Mouse (Mus musculus) kidney, embryonic 16.5 days (tissue): ENCODE data around the gene Rbm26. TPM values are rescaled to one million over a fixed set of nuclear protein-coding genes. Genes with fewer than 3 reads are reported as not detected.

Source experiments
- ATAC-seq: fragments of 200-750 bp; cut with Nextera tagmentation; 2 replicates; pipeline ENCODE4 v1.8.0; 2017; ENCODE audit warnings: moderate TSS enrichment; ENCODE audit not compliant: low FRiP score, low TSS enrichment
- H3K27ac ChIP-seq: fragments of 300-500 bp; sonication (generic); 2 replicates; pipeline ENCODE4 v1.5.1; 2014; ENCODE audit warnings: low read length
- H3K27me3 ChIP-seq: fragments of 300-500 bp; sonication (generic); 2 replicates; pipeline ENCODE4 v1.6.1; 2014; ENCODE audit warnings: low read length, control low read depth, mixed read lengths; ENCODE audit not compliant: insufficient read depth
- H3K36me3 ChIP-seq: fragments of 300-500 bp; sonication (generic); 2 replicates; pipeline ENCODE4 v1.6.1; 2014; ENCODE audit warnings: low read length, control low read depth, mixed read lengths; ENCODE audit not compliant: insufficient read depth
- H3K4me1 ChIP-seq: fragments of 300-500 bp; sonication (generic); 2 replicates; pipeline ENCODE4 v1.6.1; 2014; ENCODE audit warnings: low read length, control low read depth, mixed read lengths; ENCODE audit not compliant: insufficient read depth
- H3K4me2 ChIP-seq: fragments of 300-500 bp; sonication (generic); replicated peaks from 2 replicates; pipeline ENCODE4 v1.6.1; 2014; ENCODE audit warnings: low read depth, low read length
- H3K4me3 ChIP-seq: fragments of 300-500 bp; sonication (generic); 2 replicates; pipeline ENCODE4 v1.5.1; 2014; ENCODE audit warnings: mild to moderate bottlenecking, low read length
- H3K9ac ChIP-seq: fragments of 300-500 bp; sonication (generic); replicated peaks from 2 replicates; pipeline ENCODE4 v1.6.1; 2014; ENCODE audit warnings: low read length
- H3K9me3 ChIP-seq: fragments of 300-500 bp; sonication (generic); 2 replicates; pipeline ENCODE4 v1.6.1; 2016; ENCODE audit warnings: low read length, control low read depth
- WGBS: fragments of 180-500 bp; shearing (Covaris S2); extraction: QIAGEN DNeasy Blood & Tissue Kit; methylation state at CpG from one replicate; pipeline ENCODE4 v1.1.7; 2014; 5-methylcytosine and 5-hydroxymethylcytosine counted together
- polyA plus RNA-seq: library from polyadenylated mRNA; unstranded; fragments of >200 nt; fragmentation: Nextera tagmentation; extraction: Ambion mirVana; gene quantifications from 2 replicates; pipeline ENCODE4 v1.2.1, GENCODE M21; 2015

The Rbm26 gene
- 25.5 and 28.9 TPM in 2 replicates for polyA plus RNA-seq

- Histone ChIP-seq H3K27ac (peak within 1 kb of the TSS; percentile 97), H3K4me1 (peaks cover 17% of the 10 kb centered on the region), H3K9ac (peak within 1 kb of the TSS; percentile 94), H3K9me3 (no peaks in the 10 kb centered on the region), H3K4me2 (peak within 1 kb of the TSS; percentile 86), H3K4me3 (peak within 1 kb of the TSS; percentile 86), H3K27me3 (no peaks in the 10 kb centered on the region), H3K36me3 (no peaks in the 10 kb centered on the region)
- ATAC-seq = peak; percentile 96
- WGBS = under 1% methylated on average over 28 of the region's 28 CpGs
These were observed at the start of gene Rbm26 for GRCm38 (mm10) chr14:105177238-105177693. Rbm26 (minus strand) TSS chr14:105177327.

GRCm38 (mm10) chr14:105225790-105226189 lies 48.7 kb upstream of the Rbm26 start:
- no peak overlapping the region for H3K27ac ChIP-seq
- no peaks in the 10 kb centered on the region for H3K9me3 ChIP-seq
- no peaks in the 10 kb centered on the region for H3K36me3 ChIP-seq
- WGBS = 88% methylated on average over 4 of the region's 4 CpGs
- H3K4me3 ChIP-seq = no peak overlapping the region
- no peak for ATAC-seq
- no peak overlapping the region for H3K4me2 ChIP-seq
- H3K4me1 ChIP-seq = no peaks in the 10 kb centered on the region
- no peak overlapping the region for H3K9ac ChIP-seq
- no peaks in the 10 kb centered on the region for H3K27me3 ChIP-seq

- no peaks in the 10 kb centered on the region for H3K27me3 ChIP-seq
- H3K9me3 ChIP-seq = no peaks in the 10 kb centered on the region
- no peak overlapping the region for H3K27ac ChIP-seq
- H3K4me3 ChIP-seq = no peak overlapping the region
- no peak overlapping the region for H3K4me2 ChIP-seq
- H3K4me1 ChIP-seq = no peaks in the 10 kb centered on the region
- no peak overlapping the region for H3K9ac ChIP-seq
- WGBS = 65% methylated on average over 4 of the region's 4 CpGs
- ATAC-seq = no peak
- no peaks in the 10 kb centered on the region for H3K36me3 ChIP-seq
These were observed 45.1 kb upstream of the Rbm26 start for GRCm38 (mm10) chr14:105222240-105222639.

GRCm38 (mm10) chr14:105219525-105220376 lies 42.6 kb upstream of the Rbm26 start:
- H3K4me3 ChIP-seq = no peak overlapping the region
- no peaks in the 10 kb centered on the region for H3K4me1 ChIP-seq
- no peak for ATAC-seq
- no peaks in the 10 kb centered on the region for H3K9me3 ChIP-seq
- H3K4me2 ChIP-seq = no peak overlapping the region
- WGBS = 71% methylated on average over 9 of the region's 9 CpGs
- no peaks in the 10 kb centered on the region for H3K36me3 ChIP-seq
- no peaks in the 10 kb centered on the region for H3K27me3 ChIP-seq
- H3K9ac ChIP-seq = no peak overlapping the region
- H3K27ac ChIP-seq = no peak overlapping the region

- 58% methylated on average over 5 of the region's 5 CpGs for WGBS
- no peaks in the 10 kb centered on the region for H3K4me1 ChIP-seq
- H3K4me2 ChIP-seq = no peak overlapping the region
- no peaks in the 10 kb centered on the region for H3K27me3 ChIP-seq
- no peaks in the 10 kb centered on the region for H3K9me3 ChIP-seq
- no peak overlapping the region for H3K9ac ChIP-seq
- no peak for ATAC-seq
- H3K36me3 ChIP-seq = no peaks in the 10 kb centered on the region
- no peak overlapping the region for H3K4me3 ChIP-seq
- no peak overlapping the region for H3K27ac ChIP-seq
These were observed 21.3 kb upstream of the Rbm26 start for GRCm38 (mm10) chr14:105198401-105198800.

GRCm38 (mm10) chr14:105194682-105195081 lies 17.6 kb upstream of the Rbm26 start:
- no peak for ATAC-seq
- H3K27ac ChIP-seq = no peak overlapping the region
- no peaks in the 10 kb centered on the region for H3K9me3 ChIP-seq
- no peak overlapping the region for H3K9ac ChIP-seq
- H3K4me1 ChIP-seq = no peaks in the 10 kb centered on the region
- no peak overlapping the region for H3K4me3 ChIP-seq
- H3K27me3 ChIP-seq = no peaks in the 10 kb centered on the region
- H3K4me2 ChIP-seq = no peak overlapping the region
- WGBS = 68% methylated on average over 4 of the region's 4 CpGs
- H3K36me3 ChIP-seq = no peaks in the 10 kb centered on the region

- no peak for ATAC-seq
- no peaks in the 10 kb centered on the region for H3K9me3 ChIP-seq
- no peaks in the 10 kb centered on the region for H3K4me1 ChIP-seq
- no peaks in the 10 kb centered on the region for H3K36me3 ChIP-seq
- no peak overlapping the region for H3K4me2 ChIP-seq
- 50% methylated on average over 3 of the region's 3 CpGs for WGBS
- no peak overlapping the region for H3K27ac ChIP-seq
- H3K4me3 ChIP-seq = no peak overlapping the region
- H3K27me3 ChIP-seq = no peaks in the 10 kb centered on the region
- H3K9ac ChIP-seq = no peak overlapping the region
These were observed 7.7 kb upstream of the Rbm26 start for GRCm38 (mm10) chr14:105184866-105185265.

GRCm38 (mm10) chr14:105182786-105183185 lies 5.7 kb upstream of the Rbm26 start:
- Histone ChIP-seq H3K4me3 (no peak overlapping the region), H3K27ac (no peak overlapping the region), H3K4me2 (no peak overlapping the region), H3K9me3 (no peaks in the 10 kb centered on the region), H3K4me1 (no peaks in the 10 kb centered on the region), H3K9ac (no peak overlapping the region), H3K36me3 (no peaks in the 10 kb centered on the region), H3K27me3 (no peaks in the 10 kb centered on the region)
- ATAC-seq = no peak
- WGBS = 34% methylated on average over 3 of the region's 3 CpGs

- 96% methylated on average over 3 of the region's 3 CpGs for WGBS
- Histone ChIP-seq H3K27me3 (no peaks in the 10 kb centered on the region), H3K9me3 (no peaks in the 10 kb centered on the region), H3K4me3 (no peak overlapping the region), H3K36me3 (no peaks in the 10 kb centered on the region), H3K4me2 (no peak overlapping the region), H3K9ac (no peak overlapping the region), H3K4me1 (peaks cover 11% of the 10 kb centered on the region), H3K27ac (no peak overlapping the region)
- no peak for ATAC-seq
These were observed 2.6 kb upstream of the Rbm26 start for GRCm38 (mm10) chr14:105179733-105180132.

GRCm38 (mm10) chr14:105178996-105179395 lies 1.9 kb upstream of the Rbm26 start:
- WGBS = 65% methylated on average over 7 of the region's 7 CpGs
- Histone ChIP-seq H3K27me3 (no peaks in the 10 kb centered on the region), H3K27ac (no peak overlapping the region), H3K4me3 (no peak overlapping the region), H3K4me2 (no peak overlapping the region), H3K36me3 (no peaks in the 10 kb centered on the region), H3K4me1 (peaks cover 14% of the 10 kb centered on the region), H3K9me3 (no peaks in the 10 kb centered on the region), H3K9ac (no peak overlapping the region)
- no peak for ATAC-seq
